Mouse (Mus musculus) ES-Bruce4 (cell line): Measurements from ENCODE around the gene Xxylt1. TPM values are rescaled to one million over a fixed set of nuclear protein-coding genes. Genes with fewer than 3 reads are reported as not detected.

Experiments used
- H3K27ac ChIP-seq: 2 replicates; pipeline ENCODE4 v1.5.1; 2012; ENCODE audit warnings: low read length, inconsistent platforms; ENCODE audit not compliant: insufficient read depth
- H3K27me3 ChIP-seq: 2 replicates; pipeline ENCODE4 v1.6.1; 2012; ENCODE audit warnings: mild to moderate bottlenecking, low read length, inconsistent platforms; ENCODE audit not compliant: control insufficient read depth, poor library complexity, insufficient read depth, severe bottlenecking
- H3K36me3 ChIP-seq: 2 replicates; pipeline ENCODE4 v1.6.1; 2012; ENCODE audit warnings: inconsistent platforms, mild to moderate bottlenecking, low read length, moderate library complexity; ENCODE audit not compliant: control insufficient read depth, poor library complexity, insufficient read depth, severe bottlenecking
- H3K4me1 ChIP-seq: one replicate; pipeline ENCODE4 v1.8.1; 2011; ENCODE audit warnings: low read length; ENCODE audit not compliant: control insufficient read depth, insufficient read depth
- H3K4me3 ChIP-seq: 2 replicates; pipeline ENCODE4 v1.5.1; 2011; ENCODE audit warnings: low read depth, mild to moderate bottlenecking, low read length
- H3K9ac ChIP-seq: 2 replicates; pipeline ENCODE4 v1.6.1; 2012; ENCODE audit warnings: low read depth, mild to moderate bottlenecking, inconsistent platforms; ENCODE audit not compliant: poor library complexity, severe bottlenecking
- H3K9me3 ChIP-seq: replicated peaks from 2 replicates; pipeline ENCODE4 v1.6.1; 2012; ENCODE audit warnings: mild to moderate bottlenecking, low read length, inconsistent platforms; ENCODE audit not compliant: control insufficient read depth, poor library complexity, insufficient read depth, severe bottlenecking
- CTCF ChIP-seq: IDR thresholded peaks from one replicate; pipeline ENCODE4 v1.8.1; 2011; ENCODE audit warnings: low read depth, low read length
- EP300 ChIP-seq: IDR thresholded peaks from 2 replicates; pipeline ENCODE4 v1.6.1; 2011; ENCODE audit warnings: low read depth, low read length; ENCODE audit not compliant: insufficient read depth
- POLR2A ChIP-seq: IDR thresholded peaks from one replicate; pipeline ENCODE4 v1.8.1; 2011; ENCODE audit warnings: low read length; ENCODE audit not compliant: insufficient read depth
- polyA plus RNA-seq: library from polyadenylated mRNA; stranded (reverse); fragments of >200 nt; gene quantifications from 2 replicates; pipeline ENCODE4 v1.2.4, GENCODE M21; 2011; ENCODE audit warnings: low read depth; ENCODE audit not compliant: missing spikeins, insufficient read depth, insufficient read length

The Xxylt1 gene
- polyA plus RNA-seq, 1 experiment: 15.7 TPM

DNA sequence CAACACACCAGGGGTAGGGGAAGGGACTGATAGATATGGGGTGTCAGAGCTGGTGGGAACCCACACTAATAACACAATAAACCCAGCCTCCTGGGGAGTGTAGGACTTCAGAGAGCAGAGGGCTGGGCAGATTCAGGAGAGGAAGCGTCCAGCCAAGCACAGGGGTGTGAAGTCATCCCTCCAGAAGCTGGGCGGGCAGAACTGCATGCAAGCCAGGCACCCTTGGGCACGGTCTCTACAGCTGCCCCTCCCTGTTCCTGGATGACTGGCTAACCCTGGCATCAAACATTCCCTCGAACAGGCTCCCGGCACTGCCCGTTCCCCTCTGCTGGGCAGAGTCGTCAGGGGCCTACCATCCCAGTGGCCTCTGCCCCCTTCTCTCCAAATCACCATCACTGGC is 13.0 kb downstream of the Xxylt1 start:
- no peak overlapping the region for H3K9ac ChIP-seq
- no peak overlapping the region for H3K4me3 ChIP-seq
- no peak for TF ChIP-seq EP300
- TF ChIP-seq CTCF: no peak
- no peak for TF ChIP-seq POLR2A
- no peaks in the 10 kb centered on the region; the same call in 1 of the 2 replicates for H3K9me3 ChIP-seq
- H3K27me3 ChIP-seq: no peaks in the 10 kb centered on the region
- H3K4me1 ChIP-seq: no peaks in the 10 kb centered on the region
- no peak overlapping the region for H3K27ac ChIP-seq
- no peaks in the 10 kb centered on the region for H3K36me3 ChIP-seq

DNA sequence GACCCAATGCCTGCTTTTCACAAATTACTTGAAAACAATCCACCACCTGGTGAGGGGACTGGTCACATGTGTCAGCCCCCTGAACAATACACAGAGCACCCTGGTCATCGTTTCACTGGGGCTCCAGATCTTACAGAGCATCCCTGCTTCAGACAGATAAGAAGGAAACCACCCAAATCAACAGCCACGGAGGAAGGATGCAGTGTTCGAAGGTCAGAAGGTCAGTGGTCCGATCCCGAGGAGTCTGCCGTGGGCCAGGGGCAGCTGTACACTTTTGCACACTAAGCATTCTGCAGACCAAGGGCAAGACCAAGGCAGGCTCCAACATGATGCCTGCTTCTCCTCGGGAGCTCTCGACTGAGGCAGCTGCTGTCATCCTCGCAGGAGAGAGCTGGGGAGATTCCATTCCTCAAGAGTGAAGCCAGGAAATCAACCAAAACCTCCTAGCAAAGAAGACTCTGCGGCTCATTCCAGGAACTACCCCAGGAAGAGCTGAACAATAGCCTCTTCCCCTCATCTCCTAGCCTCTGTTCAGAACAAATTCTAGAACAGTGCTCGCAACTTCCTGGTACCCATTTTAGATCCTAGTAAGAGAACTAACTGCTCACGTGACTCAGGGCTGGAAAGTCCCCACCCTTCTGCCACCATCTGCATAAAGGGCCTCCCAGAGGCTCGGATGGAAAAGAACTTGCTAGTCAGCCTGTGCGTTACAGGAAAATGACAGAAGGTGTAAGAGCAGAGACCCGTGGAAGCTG is 14.7 kb downstream of the Xxylt1 start:
- TF ChIP-seq EP300 (0 out of 2 replicates have a peak, but pooled peaks have one; percentile 19), POLR2A (no peak), CTCF (no peak)
- no peak overlapping the region for H3K9ac ChIP-seq
- H3K4me1 ChIP-seq: no peaks in the 10 kb centered on the region
- peak overlapping the region; percentile 22; the same call in 1 of the 2 replicates for H3K27ac ChIP-seq
- H3K4me3 ChIP-seq: no peak overlapping the region
- H3K27me3 ChIP-seq: no peaks in the 10 kb centered on the region
- no peaks in the 10 kb centered on the region for H3K36me3 ChIP-seq
- H3K9me3 ChIP-seq: no peaks in the 10 kb centered on the region; the same call in 1 of the 2 replicates

- Histone ChIP-seq H3K27ac (no peak overlapping the region), H3K36me3 (no peaks in the 10 kb centered on the region), H3K27me3 (no peaks in the 10 kb centered on the region), H3K4me1 (no peaks in the 10 kb centered on the region), H3K9ac (no peak overlapping the region), H3K4me3 (no peak overlapping the region), H3K9me3 (no peaks in the 10 kb centered on the region; the same call in 1 of the 2 replicates)
- TF ChIP-seq POLR2A (no peak), CTCF (no peak), EP300 (no peak)
Observed at GRCm38 (mm10) chr16:31064782-31065181, 16.4 kb downstream of the Xxylt1 start.

DNA sequence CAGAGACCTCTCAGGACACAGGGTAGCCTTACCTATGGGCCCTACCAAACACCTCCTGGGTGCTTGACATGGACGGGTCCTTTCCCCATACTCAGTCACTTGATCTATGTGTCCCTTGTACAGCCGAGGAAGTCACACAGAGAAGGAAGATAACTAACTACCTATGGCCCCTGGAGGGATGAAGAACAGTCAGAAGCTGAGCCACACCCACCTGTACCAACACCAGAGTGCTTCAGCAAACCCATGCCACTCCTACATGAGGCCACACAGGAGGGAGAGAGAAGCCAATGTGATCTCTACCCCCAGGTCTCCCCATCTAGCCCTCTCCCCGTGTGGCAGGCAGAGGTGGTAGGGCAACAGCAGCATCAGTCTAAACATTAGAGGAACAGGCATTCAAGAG is 18.3 kb downstream of the Xxylt1 start:
- Histone ChIP-seq H3K27me3 (no peaks in the 10 kb centered on the region), H3K4me1 (no peaks in the 10 kb centered on the region)
- TF ChIP-seq EP300 (no peak), POLR2A (no peak), CTCF (no peak)

DNA sequence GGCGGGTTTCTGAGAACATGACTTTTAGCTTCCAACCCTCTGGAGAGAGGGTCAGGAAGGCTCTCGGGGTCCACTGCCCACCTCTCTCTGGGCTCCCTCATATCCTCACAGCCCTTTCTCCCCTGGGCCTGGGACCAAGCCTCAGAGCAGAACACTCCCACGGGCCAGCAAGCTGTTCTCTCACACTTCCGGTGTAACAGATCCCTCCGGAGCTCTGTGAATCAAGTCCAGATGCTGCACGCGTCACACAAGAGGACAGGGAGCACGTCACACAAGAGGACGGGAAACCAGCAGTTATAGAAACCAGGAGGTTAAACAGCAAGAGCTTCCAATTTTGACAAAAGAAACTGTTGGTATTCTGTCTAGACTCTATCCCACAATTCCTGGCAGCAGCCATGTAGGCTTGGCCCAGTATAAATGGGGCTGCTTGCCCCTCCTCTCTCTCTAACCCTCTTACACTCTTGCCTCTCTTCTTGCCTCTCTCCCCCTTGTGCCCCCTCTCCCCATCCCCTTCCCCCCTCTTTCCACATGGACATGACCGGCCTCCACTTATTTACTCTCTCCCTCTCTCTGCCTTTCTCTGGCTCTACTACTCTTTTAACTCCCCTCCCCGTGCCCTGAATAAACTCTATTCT is 19.9 kb downstream of the Xxylt1 start:
- H3K36me3 ChIP-seq: no peaks in the 10 kb centered on the region
- H3K27ac ChIP-seq: no peak overlapping the region
- no peaks in the 10 kb centered on the region for H3K27me3 ChIP-seq
- H3K4me1 ChIP-seq: no peaks in the 10 kb centered on the region
- no peak for TF ChIP-seq EP300
- TF ChIP-seq POLR2A: no peak
- TF ChIP-seq CTCF: no peak
- H3K9ac ChIP-seq: no peak overlapping the region
- no peaks in the 10 kb centered on the region; the same call in 1 of the 2 replicates for H3K9me3 ChIP-seq
- no peak overlapping the region for H3K4me3 ChIP-seq

More for the DNA sequence above, 18.3 kb downstream of the Xxylt1 start:
- H3K27ac ChIP-seq: no peak overlapping the region
- no peaks in the 10 kb centered on the region; the same call in 1 of the 2 replicates for H3K9me3 ChIP-seq
- no peaks in the 10 kb centered on the region for H3K36me3 ChIP-seq
- H3K9ac ChIP-seq: no peak overlapping the region
- H3K4me3 ChIP-seq: no peak overlapping the region

DNA sequence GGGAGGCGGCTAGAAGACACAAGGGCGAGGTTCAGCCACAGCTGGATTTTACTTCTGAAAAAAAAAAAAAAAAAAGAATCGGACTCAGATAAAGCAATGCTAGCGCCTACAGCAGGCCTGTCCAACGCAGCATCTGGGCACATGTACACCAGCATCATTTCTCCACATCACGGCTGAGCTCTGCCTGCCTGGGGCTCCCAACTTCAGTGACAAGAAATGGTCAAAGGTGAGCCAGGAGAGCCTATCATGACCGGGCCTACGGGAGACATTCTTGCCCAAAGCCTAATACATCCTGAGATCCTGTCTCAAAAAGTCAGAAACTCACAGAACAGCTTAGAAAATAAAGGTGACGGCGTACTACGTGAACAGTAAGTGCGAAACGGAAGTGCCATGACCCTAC is 20.5 kb downstream of the Xxylt1 start:
- Histone ChIP-seq H3K9ac (no peak overlapping the region), H3K36me3 (no peaks in the 10 kb centered on the region), H3K4me3 (no peak overlapping the region), H3K27me3 (no peaks in the 10 kb centered on the region), H3K4me1 (no peaks in the 10 kb centered on the region), H3K9me3 (no peaks in the 10 kb centered on the region), H3K27ac (no peak overlapping the region)
- no peak for TF ChIP-seq CTCF
- TF ChIP-seq POLR2A: no peak
- TF ChIP-seq EP300: no peak
